Mouse (Mus musculus) liver, embryonic 18 days (tissue): ENCODE results near the gene Gm27235. TPM values are rescaled to one million over a fixed set of nuclear protein-coding genes. Genes with fewer than 3 reads are reported as not detected.

Experiments
- polyA plus RNA-seq: library from polyadenylated mRNA; depleted of rRNA; stranded (reverse); fragments of >200 nt; gene quantifications from 2 replicates; pipeline ENCODE4 v1.2.3, GENCODE M21; 2012; rRNA removed

Gm27235 gene
- not detected in 2 replicates for polyA plus RNA-seq

DNA sequence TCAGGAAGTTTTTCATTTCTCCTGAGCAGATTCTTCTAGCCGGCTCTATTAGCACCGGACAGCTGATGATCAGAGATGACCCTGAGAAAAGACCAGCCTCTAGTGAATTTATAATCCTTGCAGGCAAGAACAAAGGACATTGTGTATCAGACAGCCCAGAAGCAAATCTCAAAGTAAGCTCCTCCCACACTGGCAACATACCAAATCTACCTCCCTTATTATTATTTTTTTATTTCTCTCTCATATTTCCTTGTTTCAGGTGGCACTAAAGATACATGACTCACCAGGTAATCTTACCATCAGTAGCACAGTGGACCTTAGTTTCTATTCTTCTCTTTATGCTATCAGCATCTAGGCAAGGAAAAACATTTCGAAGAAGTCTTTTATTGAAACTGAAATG lies at the start of gene Gm27235, which contains the start of gene D730048I06Rik:
Gm27235 (minus strand) TSS at position 101 of the 400 bp plus-strand sequence.
D730048I06Rik (minus strand) TSS at position 112 of the 400 bp plus-strand sequence.

DNA sequence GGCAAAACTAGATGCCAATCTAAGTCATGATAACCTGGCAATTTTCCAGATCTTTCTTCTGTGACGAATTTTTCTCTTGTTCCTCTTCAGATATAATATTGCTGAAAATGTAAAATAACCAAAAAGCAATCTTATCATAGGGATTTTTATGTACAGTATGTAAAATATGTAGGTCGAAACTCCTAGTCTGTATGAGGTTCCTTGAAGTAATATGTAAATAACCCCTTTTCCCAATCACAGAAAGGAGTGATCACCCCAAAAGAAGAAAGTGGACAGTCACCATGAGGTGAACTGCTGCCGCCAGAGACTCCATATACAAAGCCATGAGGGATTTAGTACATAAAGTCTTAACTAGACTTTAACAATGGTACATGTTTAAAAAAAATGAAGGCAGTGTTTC lies 11.9 kb downstream of the Gm27235 start, which contains the start of gene Gm17727:
Gm17727 (minus strand) TSS at position 101 of the 400 bp plus-strand sequence.

DNA sequence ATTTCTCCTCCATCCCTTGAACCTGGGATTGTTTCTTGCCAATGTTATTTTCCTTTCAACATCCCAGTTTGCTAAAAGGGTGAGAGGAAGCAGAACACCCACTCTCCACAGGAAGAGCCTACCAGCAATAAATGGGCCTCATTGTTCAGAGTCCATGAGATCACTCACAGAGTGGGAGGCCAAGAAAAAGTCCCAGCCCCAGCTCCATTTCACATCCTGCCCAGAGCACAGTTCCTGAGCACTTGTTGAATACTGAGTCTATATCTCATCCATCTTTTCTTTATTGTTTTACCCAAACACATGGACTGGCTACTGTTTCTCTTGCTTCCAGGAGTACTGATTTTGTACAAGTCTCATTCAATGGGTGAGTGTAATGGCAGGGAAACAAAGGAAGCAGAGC lies 49.2 kb downstream of the Gm27235 start, which contains the start of gene Gm17677:
Gm17677 (plus strand) TSS at position 301 of the 400 bp plus-strand sequence.

Other genes starting within 250 kb of the Gm27235 start
- 0.08 and 0.10 TPM in 2 replicates for gene Ddx25, start 231.6 kb downstream of the Gm27235 start, polyA plus RNA-seq
- gene Pus3, start 231.5 kb downstream of the Gm27235 start, polyA plus RNA-seq = 5.3 and 5.6 TPM in 2 replicates
- gene Pate2, start 219.8 kb downstream of the Gm27235 start, polyA plus RNA-seq = 0.03 and 0.08 TPM in 2 replicates
- 2.3 and 2.5 TPM in 2 replicates for gene Hyls1, start 219.7 kb downstream of the Gm27235 start, polyA plus RNA-seq
- gene Pate4, start 178.2 kb downstream of the Gm27235 start, polyA plus RNA-seq = not detected in 2 replicates
- not detected in 2 replicates for gene Pate3, start 141.9 kb downstream of the Gm27235 start, polyA plus RNA-seq
- not detected in 2 replicates for gene Pate1, start 102.7 kb downstream of the Gm27235 start, polyA plus RNA-seq
- not detected in 2 replicates for gene Gm17677, start 49.1 kb downstream of the Gm27235 start, polyA plus RNA-seq
- not detected in 2 replicates for gene Gm17727, start 12.0 kb downstream of the Gm27235 start, polyA plus RNA-seq
- gene D730048I06Rik, start within 50 bp of the Gm27235 start, polyA plus RNA-seq = not detected in 2 replicates
- gene 9230110F15Rik, start 54.0 kb upstream of the Gm27235 start, polyA plus RNA-seq = not detected in 2 replicates
- not detected in 2 replicates for gene 9230113P08Rik, start 118.3 kb upstream of the Gm27235 start, polyA plus RNA-seq